Mouse (Mus musculus): ENCODE results near the gene Znhit6.

Znhit6 gene

GRCm38 (mm10) chr3:145646009-145646408 is 70.0 kb downstream of the Znhit6 start:
- no peak for DNase-seq (ENCODE audit: low spot score)

GRCm38 (mm10) chr3:145646666-145647065 is 70.7 kb downstream of the Znhit6 start:
- DNase-seq (ENCODE audit: low spot score) = no peak

GRCm38 (mm10) chr3:145647416-145647815 is 71.4 kb downstream of the Znhit6 start:
- DNase-seq (ENCODE audit: low spot score) = no peak

- no peak for DNase-seq (ENCODE audit: low spot score)
These were observed 72.3 kb downstream of the Znhit6 start for GRCm38 (mm10) chr3:145648097-145648931.

- DNase-seq (ENCODE audit: low spot score) = no peak
These were observed 73.2 kb downstream of the Znhit6 start for GRCm38 (mm10) chr3:145648991-145649851.

- no peak for DNase-seq (ENCODE audit: low spot score)
These were observed 73.8 kb downstream of the Znhit6 start, which contains the start of gene Ccn1 for GRCm38 (mm10) chr3:145649852-145650202. Gene Ccn1 (minus strand): TSS chr3:145649981.

GRCm38 (mm10) chr3:145650298-145651011 is 74.5 kb downstream of the Znhit6 start:
- no peak for DNase-seq (ENCODE audit: low spot score)

GRCm38 (mm10) chr3:145651029-145651977 is 75.3 kb downstream of the Znhit6 start:
- no peak for DNase-seq (ENCODE audit: low spot score)

- DNase-seq (ENCODE audit: low spot score) = no peak
These were observed 75.9 kb downstream of the Znhit6 start for GRCm38 (mm10) chr3:145651978-145652321.

GRCm38 (mm10) chr3:145652322-145653131 is 76.5 kb downstream of the Znhit6 start:
- DNase-seq (ENCODE audit: low spot score) = no peak

GRCm38 (mm10) chr3:145653191-145653940 is 77.4 kb downstream of the Znhit6 start:
- DNase-seq (ENCODE audit: low spot score) = no peak

- DNase-seq (ENCODE audit: low spot score) = no peak
These were observed 78.0 kb downstream of the Znhit6 start for GRCm38 (mm10) chr3:145654028-145654427.

All from left cerebral cortex, adult 11 months (tissue).